Mouse (Mus musculus): ENCODE measurements at regions not wholly inside any gene's neighbourhood (a gene's known extent, or its start where the extent isn't known, plus 50 kb on each side); places are given as distances from the start of the nearest gene placed in this dataset.

GRCm38 (mm10) chr4:11872036-11872435 lies 109.0 kb downstream of the Gm10604 start:
- TF ChIP-seq CTCF (IDR thresholded peaks at IDR 0.05; ENCODE audit: low read depth) (no peak), EP300 (IDR thresholded peaks at IDR 0.05; ENCODE audit: low read depth) (no peak)
